Mouse (Mus musculus): ENCODE measurements at regions not wholly inside any gene's neighbourhood (a gene's known extent, or its start where the extent isn't known, plus 50 kb on each side); places are given as distances from the start of the nearest gene placed in this dataset.

DNA sequence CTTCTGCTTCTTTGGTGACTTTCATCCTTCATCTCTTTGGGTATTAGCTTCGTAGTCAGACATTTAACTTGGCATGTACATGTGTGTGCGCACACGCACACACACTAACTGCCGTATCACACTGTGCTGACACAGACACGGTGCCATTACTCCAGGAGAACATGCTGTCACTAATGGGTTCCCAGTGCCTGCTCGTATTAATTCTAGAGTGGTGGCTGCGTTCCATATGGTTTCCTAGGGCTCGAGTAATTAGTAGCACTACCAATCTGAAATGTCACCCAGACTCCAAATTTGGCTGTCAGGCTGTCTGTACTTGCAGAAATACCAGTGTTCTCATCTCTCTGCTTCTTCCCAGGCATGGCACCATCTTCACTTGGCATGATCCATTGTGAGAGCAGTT is 137.3 kb upstream of the Pum3 start:
- no peak for DNase-seq (ENCODE audit: low spot score in 2 of 2)

DNA sequence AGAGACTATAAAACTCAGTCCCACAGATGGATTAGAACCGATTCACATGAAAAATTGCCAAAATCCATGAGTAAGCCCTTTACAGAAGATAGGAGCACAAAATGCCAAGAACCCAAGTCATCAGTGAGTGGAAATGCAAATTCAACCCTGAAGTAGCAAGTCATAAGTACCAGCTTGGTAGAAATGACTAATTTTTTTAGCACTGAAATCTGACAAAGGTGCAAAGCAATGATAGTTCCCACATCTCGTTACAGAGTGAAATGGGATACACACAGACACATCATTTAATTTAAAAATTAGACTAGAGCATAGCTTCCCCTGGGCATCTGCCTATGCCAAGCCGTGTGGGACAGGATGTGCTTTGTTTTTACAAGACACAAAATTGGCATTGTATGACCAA is 136.4 kb upstream of the Pum3 start:
- peak in 1 of 2 experiments; percentile 60 for DNase-seq (ENCODE audit: low spot score in 2 of 2)
- intact Hi-C loops (cut with DNase I): no loop called here

More for the DNA sequence above, 137.3 kb upstream of the Pum3 start:
- intact Hi-C loops (cut with DNase I): no loop called here

DNA sequence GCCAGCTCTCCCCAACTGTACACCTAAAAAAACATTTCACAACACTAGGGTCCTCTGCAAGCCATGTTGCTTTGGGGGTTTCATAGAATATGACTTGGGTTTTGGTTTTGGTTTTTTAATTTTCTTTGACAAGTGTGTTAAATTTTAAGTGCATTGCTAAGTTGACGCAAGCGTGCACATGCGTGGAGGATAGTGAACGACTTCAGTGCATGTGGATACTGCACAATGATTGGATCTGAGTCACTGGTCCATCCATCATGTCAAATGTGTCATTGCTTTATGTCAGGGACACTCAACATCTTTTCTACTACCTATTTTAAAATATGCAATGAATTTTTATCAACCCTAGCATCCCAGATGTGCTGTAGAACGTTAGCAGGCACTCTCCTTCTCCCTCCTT is 134.5 kb upstream of the Pum3 start:
- intact Hi-C loops (cut with DNase I): no loop called here
- DNase-seq (ENCODE audit: low spot score in 2 of 2): no peak

DNA sequence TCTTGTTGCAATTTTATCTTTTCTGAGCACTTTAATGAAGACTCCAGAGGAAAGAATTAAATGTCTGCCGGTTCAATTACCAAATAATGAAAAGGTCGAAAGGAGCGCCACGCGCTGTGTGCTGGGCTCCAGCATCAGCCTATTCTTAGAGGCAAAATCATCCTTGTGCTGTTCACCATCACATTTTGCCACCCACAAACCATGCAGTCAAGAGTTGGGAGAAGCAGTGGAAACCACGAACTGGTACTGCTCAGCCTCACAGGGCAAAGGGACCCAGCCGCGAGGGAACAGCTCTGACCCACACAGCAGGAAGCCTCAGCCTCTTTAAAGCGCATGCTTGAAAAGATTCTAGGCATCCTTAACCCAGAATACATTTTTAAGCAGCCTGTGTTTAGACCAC is 134.0 kb upstream of the Pum3 start:
- intact Hi-C loops (cut with DNase I): no loop called here
- no peak for DNase-seq (ENCODE audit: low spot score in 2 of 2)

DNA sequence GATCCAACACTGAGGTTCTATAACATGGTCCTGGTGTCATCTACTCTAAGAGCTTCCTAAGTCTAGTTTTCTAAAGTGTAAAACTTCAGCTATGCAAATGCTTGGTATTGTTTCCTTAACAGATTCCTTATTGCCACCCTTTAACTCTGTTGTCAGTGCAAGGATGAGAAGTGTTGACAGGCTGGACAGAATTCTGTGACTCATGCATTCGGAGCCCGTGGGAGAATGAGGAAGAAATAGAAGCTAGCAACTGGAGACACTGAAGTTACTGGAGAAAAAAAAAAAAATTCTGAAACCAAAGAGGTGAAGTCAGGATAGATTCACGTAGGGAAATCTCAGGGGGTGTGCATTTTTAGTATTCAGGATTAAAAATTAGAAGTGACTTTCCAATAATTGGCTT is 128.6 kb upstream of the Pum3 start:
- intact Hi-C loops (cut with DNase I): loop anchor here (5.0 kb wide), 1 partner anchor 91 kb away; no protein-coding TSS in a partner anchor

DNA sequence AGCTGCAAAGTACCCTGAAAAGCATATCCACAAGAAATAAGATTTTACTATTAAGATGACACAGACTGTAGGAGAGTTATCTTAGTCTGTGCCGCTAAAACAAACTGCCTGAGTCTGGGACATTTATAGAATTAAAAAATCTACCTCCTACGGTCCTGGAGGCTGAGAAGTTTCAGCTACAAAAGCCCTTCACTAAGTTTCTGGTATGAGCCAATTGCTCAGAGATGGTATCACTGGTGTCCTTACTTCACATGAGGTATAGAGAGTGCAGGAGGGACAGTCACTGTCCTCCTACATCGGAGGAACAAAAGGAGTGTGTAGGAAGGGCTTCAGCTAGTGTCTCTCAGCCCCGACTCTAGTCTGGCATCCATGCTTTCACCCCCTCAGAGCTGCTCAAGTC is 127.1 kb upstream of the Pum3 start:
- intact Hi-C loops (cut with DNase I): loop anchor here (1.0 to 5.0 kb wide), 2 partner anchors 32 to 89 kb away; no protein-coding TSS in a partner anchor
- DNase-seq (ENCODE audit: low spot score in 2 of 2): peak in 1 of 2 experiments; percentile 77

More for the DNA sequence above, 128.6 kb upstream of the Pum3 start:
- peak in 1 of 2 experiments; percentile 90 for DNase-seq (ENCODE audit: low spot score in 2 of 2)

DNA sequence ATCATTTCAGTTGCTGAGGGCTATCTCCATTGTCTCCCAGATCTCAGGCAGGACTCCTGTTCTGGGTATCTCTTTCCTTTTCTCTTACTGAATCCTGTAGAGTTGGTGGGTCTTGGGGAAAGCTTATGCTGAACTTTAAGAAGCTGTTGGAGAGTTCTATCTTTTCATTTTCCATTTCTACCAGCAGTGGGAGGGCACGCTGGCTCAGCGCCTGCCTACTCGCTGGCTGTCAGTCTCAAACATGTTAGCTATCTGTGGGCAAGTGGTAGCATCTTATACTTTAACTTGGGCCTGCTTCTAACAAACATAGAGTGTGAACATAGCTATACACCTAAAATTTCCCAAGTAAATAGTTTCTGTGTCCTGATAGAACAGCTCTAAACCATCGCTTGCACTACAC is 125.2 kb upstream of the Pum3 start:
- intact Hi-C loops (cut with DNase I): loop anchor here (1.0 to 5.0 kb wide), 2 partner anchors 45 to 88 kb away; no protein-coding TSS in a partner anchor
- peak in 1 of 2 experiments; percentile 86 for DNase-seq (ENCODE audit: low spot score in 2 of 2)

DNA sequence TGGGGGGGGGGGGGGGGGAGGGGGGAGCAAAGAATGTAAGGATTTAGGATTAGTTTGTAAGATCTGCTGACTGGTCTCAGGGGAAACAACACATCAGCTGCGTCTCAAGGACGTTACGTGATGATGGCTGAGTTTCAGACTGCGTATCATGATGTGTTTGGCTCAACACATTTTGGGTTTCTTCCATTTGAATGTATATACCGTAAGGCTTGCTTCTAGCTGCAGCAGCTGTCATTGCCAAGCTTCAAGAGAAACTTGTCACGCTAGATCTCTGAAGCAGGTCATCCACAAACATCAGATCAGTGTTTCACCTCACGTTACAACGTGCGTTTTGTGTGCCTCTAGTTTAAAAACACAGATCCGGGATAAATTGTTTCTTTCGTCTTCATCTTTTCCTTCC is 123.6 kb upstream of the Pum3 start:
- intact Hi-C loops (cut with DNase I): no loop called here
- no peak for DNase-seq (ENCODE audit: low spot score in 2 of 2)

DNA sequence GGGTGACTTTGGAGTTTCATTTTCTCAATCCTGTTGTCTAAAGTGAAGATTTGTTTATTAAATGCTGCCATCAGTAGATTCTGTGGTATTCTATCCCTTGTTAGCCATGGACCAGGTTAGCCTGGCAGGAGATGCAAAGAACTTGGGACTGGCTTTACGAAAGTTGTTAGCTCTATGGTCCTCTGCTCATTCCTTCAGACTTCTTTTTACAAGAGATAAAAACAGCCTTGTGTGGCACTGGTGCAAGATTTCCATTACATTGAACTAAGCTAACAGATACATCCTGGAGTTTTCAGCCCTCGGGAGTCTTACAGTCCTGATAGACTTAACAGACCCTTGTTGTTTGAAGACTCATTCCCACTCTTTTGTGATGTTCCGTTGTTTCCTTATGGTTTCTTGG is 108.1 kb upstream of the Pum3 start:
- intact Hi-C loops (cut with DNase I): no loop called here
- DNase-seq (ENCODE audit: low spot score in 2 of 2): no peak

DNA sequence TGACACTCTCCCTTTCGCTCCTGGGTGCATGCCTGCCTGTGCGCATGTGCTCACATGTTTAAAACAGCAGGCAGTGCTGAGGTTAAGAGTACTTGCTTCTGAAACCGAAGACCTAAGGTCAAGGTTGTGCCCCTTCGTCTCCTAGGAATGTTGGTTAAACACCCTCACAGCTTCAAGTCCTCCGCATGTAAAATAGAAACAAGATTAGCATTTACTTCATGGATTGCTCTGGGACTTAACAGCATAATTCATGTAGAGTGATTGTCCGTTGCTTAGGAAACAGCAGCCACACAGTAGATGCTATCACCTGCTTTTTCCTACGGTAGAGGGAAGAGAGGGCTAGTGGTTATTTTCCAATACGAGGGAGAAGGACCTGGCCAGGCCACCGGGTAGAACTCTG is 107.4 kb upstream of the Pum3 start:
- no peak for DNase-seq (ENCODE audit: low spot score in 2 of 2)
- intact Hi-C loops (cut with DNase I): no loop called here

DNA sequence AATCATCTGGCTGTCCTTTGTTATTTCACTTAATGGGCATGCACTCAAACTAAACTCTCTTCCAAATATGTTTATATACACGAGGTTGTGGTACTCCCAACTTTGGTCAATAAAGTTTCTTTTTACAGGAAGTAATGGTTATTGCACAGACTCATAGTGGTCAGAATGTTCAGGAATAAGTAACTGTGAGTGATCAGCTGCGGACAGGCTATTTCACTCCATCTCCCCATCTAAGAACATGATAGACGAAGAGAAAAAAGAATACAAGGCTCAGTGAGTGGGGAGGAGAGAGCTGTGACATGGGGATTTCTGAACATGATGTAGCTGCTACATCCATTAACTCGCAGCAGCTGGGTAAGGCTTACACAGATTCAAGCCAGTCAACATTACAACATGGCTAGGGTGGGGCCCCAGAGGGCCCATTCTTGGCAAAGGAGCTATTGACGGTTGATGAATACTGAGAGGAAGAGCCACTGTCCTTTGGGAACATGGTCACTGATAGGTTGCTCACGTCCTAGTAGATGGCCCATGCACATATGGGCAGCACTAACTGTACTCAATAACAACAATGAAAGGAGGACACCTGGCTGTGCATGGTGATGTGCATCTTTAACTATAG is 98.4 kb upstream of the Pum3 start:
- intact Hi-C loops (cut with DNase I): no loop called here

DNA sequence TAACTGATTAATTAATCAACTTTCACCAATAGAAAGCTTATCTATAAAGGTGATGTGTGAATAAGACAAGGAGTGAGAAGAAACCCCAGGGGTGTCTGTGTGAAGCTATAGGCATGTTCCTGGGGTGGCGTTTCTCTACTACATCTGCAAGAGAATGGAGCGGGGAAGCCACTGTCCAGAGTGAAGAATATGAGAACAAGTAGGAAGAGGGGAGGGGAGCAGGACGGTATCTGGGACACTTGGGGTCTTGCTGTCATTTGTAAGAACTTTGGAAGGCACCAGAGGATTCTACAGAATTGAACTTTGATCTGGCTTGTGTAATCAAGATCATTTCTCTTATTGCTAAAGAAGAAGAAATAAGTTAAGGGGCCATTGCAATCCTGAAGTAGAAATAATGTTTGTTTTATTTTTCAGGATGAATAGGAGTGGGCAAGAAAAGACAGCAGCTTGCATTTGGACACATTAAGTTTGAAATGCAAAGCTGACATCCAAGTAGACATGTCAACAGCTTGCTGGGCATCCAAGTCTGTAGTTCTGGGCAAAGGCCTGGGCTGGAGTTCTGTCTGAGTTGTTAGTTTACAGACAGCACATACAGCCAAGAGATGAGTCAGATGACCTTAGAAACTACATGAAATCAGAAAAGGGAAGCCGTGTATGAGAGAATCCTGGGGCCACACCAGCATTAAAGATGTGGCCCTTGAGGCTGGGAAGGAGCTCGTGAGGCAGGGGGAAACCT is 89.9 kb upstream of the Pum3 start:
- DNase-seq (ENCODE audit: low spot score in 2 of 2): no peak
- intact Hi-C loops (cut with DNase I): no loop called here

More for the DNA sequence above, 98.4 kb upstream of the Pum3 start:
- no peak for DNase-seq (ENCODE audit: low spot score in 2 of 2)

DNA sequence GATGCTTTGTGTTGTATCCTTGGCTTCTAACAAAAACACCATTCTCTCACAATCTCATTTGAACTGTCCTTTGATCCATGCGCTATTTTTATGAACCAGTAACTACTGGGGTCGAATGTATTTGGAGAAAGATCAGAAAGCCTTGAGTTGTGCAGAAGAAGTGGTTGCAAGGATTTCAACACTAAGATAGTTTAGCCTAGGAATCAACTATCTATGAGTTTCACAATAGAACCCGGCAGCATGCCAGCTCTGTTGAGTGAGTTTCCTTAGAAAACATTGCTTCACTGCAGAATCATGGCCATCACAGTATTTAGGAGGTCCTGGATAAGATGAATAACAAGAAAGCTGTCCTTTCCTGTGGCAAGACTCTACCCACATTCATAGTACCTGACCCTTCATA is 84.6 kb upstream of the Pum3 start:
- no peak for DNase-seq (ENCODE audit: low spot score in 2 of 2)
- intact Hi-C loops (cut with DNase I): no loop called here

DNA sequence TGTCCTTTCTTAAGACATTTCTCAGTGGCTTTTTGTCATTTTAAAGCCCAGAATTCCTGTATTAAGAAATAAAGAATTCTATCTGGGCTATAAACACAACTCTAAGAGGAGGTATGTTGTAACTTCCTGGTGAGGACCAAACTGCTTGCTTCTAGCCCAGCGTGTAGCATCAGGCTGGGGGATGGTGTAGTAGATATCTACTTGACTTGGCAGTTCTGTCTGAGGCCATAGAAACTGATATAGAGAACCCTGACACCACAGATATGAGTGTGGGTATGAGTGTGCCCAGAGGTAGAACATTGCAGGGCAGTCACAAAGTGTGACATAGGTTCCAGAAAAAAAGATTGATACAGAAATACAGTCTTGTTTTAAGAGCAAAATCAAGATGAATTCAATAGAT is 83.9 kb upstream of the Pum3 start:
- intact Hi-C loops (cut with DNase I): no loop called here
- no peak for DNase-seq (ENCODE audit: low spot score in 2 of 2)

DNA sequence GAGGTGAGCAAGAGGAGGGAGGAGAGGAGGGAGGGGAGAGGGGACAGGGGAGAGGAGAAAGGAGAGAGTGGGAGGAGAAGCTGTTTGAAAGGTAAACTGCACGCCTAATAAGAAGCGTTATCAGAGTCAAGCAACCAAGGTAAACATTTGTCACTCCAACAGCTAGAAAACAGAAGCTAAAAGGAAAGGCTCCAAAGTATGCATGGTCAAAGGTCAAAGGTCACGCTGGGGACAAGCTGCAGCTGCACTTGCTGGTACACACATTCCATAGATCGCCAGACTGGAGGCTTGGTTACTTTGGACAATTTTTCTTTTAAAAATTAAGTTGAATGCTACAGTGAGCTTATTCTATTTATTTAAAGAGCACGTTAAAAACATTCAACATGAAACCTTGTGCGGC is 81.7 kb upstream of the Pum3 start:
- intact Hi-C loops (cut with DNase I): no loop called here
- no peak for DNase-seq (ENCODE audit: low spot score in 2 of 2)

DNA sequence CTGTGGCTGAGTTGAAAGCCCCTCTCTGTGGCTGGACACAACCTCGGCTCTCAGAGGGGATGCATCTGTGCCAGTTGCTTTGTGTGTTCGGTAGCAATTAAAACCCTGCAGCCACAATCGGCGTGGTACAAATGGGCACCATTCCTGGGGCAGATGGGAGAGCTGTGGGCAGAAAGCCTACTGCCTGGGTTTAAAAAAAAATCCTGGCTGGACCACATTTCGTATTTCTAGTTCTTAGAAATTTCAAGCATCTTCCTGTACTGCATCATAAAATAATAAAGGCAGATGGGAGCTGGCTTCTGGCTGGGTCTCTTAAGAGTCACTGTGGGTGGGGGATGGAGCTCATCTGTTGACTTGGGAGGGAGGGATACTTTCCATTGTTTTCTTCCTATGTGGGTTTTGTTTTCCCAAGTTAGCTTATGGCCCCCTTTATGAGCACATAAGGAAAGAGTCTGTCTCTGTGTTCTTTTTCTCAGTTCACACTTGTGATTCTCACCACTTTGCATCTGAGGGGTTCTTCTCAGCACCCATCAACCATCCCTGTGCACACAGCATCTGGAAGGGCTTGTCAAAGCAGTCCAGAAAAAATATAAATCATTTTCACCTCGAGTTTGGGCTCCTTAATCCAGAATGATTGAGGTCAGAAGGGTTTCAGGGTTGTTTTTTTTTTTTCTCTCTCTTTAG is 80.5 kb upstream of the Pum3 start:
- intact Hi-C loops (cut with DNase I): loop anchor here (1.0 kb wide), 1 partner anchor 44 kb away; no protein-coding TSS in a partner anchor
- DNase-seq (ENCODE audit: low spot score in 2 of 2): peak; percentile 48 to 88

DNA sequence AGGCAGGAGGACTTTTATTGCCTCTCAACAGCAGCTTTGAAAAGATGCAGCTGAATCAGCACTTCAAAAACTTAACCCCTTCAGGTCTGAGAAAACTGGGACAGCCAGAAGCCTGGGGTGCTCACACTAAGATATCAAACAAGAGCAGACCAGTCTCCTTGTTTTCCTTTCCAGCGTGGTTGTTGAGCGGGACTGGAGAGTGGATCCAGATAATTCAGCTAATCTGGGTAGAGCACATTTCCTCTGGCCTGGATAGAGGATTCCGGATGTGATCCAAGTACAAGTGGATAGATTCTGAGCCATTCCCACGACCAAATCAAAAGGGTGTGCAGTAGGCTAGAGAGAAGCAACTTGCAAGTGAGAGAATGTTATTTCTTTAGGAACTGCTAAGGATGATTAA is 68.7 kb upstream of the Pum3 start:
- intact Hi-C loops (cut with DNase I): no loop called here
- no peak for DNase-seq (ENCODE audit: low spot score in 2 of 2)

DNA sequence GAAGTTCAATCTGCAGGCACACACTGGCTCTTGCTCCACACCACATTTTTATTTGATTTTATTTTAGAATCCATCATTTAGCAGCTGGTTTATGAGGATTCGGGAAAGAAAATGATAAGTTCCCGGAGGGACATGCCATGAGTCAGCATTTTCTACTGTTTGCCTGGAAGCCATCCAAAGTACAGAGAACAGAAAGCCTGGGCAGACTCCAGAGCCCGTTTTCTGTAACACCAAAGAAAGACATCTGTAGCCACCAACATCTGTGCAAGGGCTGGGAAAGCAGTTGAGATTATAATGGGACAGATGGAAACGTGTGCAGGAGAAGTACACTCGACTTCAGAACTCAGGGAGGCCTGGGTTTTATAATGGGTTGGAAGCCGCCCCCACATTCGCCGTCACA is 62.8 kb upstream of the Pum3 start:
- DNase-seq (ENCODE audit: low spot score in 2 of 2): peak; percentile 19 to 60
- intact Hi-C loops (cut with DNase I): no loop called here

DNA sequence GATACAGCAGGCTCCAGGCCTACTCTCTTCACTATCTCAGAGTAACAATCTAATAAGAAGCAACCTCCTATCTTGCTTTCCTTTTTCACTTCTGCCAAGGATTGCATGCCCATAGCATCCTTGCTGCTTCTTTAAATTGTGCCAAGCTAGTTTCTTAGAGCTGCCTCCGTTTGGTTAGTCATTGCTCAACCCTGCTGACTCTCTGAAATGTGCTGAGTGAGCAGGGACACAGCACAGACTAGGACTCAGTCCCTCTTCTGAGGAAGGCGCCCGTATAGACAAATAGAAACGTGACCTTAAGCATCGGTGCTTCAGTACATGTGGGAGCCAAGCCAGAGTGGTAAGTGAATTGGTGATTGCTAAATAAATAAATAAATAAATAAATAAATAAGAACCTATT is 62.2 kb upstream of the Pum3 start:
- intact Hi-C loops (cut with DNase I): no loop called here
- DNase-seq (ENCODE audit: low spot score in 2 of 2): peak in 1 of 2 experiments; percentile 19

DNA sequence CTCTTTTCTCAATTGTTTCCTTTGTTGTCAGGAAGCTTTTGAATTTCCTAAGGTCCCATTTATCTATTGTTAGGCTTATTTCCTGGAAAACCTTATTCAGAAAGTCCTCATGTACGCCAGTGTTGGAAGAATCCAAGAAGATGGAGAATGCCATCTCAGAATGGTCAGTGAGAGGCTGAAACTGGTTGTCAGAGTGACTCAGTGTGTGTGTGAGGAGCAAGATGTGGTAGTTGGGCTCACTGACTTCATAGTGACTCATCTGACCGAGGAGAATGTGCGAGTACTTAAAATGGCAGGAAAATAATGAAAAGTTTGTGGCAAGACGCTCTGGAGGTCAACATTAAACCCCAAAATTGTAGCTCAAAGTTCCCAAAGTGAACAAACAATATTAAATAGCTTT is 59.4 kb upstream of the Pum3 start:
- DNase-seq (ENCODE audit: low spot score in 2 of 2): no peak
- intact Hi-C loops (cut with DNase I): no loop called here
